Mouse (Mus musculus): ENCODE measurements around the gene Mrpl46.

Gene Mrpl46

DNA sequence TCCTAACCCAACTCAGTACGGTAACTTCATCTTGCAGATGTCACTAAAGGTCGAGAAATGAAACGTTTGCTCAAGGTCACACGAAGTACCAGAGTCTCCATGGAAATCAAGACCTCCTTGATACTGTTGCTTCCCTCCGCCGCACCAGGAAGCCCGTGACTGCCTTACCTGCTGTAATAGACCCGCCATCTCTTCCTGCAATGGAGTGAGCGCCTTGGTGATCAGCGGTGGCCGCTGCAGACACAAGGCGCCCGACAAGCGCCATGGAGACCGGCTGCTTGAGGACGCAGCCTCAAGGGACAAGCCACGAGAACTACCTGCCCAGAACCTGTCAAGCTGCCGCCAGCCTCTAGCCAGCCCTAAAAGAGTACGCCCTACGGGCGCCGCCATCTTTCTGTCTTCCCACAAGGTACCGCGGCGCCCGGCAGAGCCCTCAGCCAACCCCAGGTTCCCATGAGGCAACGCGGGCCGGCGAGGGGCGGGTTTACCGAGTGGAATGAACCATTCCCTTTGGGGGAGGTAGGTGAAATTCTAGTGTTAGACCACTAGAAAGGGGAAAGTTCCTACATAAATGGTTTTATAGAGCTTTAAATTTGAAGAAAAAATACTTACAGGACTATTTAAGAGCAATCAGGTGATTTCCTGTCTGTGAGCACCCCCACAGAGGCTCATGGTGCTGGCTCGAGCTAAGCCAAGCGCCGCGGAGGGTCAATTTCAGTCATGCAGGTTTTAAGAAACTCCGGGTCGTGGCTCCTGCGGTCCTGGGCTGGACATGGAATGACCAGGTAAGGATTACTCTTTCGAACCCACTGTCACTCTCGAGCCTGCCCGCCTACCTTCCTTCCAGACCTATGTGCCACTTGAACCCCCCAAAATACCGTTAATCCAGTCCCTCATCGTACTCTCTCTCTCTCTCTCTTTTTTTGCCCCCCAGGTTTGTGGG lies at the start of gene Mrpl46, which contains the start of gene Mrps11:
Gene Mrpl46 (minus strand): TSS at position 893 of the 943 bp plus-strand sequence.
Gene Mrps11 (plus strand): TSS at position 481 of the 943 bp plus-strand sequence.
- peak; percentile 92 for DNase-seq

DNA sequence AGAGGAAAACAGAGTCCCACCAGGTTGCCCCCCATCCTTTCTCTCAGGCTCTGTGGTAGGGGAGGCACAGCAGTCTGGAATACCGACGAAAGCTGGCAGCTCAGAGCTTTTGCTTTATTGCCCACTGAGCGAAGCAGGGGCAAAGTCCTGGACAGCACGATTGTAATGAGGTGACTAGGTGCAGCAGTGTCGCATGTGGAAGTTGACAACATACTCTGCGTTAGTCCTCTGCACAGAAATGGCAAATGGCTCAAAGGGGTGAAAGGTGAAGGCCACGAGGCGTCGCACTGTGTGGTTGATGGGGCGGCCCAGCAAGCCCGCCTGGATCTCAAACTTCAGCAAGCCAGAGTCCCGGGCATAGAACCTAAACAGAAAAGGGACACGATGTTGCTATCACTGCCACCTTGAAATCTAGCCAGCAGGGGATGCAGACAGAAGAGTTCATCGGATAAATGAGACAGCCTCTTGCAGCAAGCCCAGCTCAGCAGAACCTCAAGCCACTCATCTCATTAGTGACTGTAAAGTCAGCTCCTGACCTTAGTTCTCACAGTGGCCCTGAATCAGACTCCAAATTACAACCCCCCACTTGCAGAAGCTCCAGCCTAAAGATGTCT lies 44.5 kb upstream of the Mrpl46 start:
- DNase-seq: no peak

DNA sequence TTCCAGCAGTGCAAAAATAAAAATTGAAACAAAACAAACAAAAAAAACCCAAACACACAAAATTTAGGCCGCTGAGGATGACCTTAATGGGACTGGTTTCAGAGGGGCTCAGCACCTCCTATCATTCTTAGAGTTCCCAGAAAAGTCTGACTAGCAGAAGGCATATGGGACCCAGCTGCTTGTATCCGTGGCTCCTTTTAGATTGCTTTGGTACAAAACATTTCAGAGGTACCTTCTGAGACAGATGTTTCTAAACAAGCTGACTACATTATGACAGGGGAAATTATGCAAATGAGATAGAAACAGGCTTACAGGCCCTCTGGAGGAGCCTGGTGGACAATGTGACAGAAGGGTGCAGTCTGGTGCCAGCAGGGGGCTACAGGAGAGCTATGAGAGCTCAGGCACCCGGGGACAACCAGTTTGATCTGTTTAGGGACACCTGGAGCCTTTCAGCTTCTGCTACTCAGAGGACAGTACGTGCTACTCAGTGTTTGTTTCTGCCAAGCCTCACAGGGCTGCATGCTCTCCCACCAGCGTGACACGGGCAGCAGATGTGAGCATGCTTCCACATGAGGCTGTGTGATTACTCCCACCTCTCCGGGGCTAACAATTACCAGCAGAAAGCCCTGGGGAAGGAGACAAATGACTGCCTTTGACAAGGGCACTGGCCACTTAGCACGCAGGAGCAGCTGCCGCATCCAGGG lies 43.5 kb upstream of the Mrpl46 start:
- peak; percentile 73 for DNase-seq

DNA sequence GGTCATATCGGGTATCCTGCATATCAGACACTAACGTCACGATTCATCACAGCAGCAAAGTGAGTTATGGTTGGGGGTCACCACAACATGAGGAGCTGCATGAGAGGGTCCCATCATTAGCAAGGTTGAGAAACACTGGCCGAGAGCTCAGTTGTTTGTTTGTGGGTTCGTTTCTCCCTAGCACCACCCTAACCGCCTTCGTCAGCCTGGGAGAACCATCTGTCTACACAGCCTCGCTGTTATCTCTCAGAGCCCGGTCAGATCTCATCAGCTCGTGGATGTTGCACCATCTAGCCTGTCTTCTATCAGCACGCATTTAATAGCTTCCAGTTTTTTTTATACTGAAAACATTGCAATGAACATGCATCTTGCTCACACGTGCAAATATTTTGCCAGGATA lies 35.0 kb upstream of the Mrpl46 start:
- DNase-seq: no peak

DNA sequence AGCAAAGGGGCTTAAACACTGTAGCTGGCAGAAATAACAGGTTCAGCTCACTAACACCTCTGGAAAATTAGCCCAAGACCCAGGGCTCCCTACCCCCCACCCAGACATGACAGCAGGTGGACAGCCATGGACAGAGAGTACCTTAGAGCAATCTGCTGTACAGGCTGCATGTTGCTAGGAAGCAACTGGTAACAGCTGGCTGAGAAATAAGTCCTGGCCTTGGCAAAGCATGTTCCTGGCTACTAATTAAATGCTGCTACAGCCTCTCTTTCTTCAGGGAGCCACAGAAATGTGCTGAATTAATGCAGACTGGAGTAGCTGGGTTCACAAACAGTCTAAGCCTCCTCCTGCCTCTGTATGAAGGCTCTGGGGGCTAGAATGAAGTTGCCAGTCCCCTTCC lies 31.4 kb upstream of the Mrpl46 start:
- DNase-seq: no peak

DNA sequence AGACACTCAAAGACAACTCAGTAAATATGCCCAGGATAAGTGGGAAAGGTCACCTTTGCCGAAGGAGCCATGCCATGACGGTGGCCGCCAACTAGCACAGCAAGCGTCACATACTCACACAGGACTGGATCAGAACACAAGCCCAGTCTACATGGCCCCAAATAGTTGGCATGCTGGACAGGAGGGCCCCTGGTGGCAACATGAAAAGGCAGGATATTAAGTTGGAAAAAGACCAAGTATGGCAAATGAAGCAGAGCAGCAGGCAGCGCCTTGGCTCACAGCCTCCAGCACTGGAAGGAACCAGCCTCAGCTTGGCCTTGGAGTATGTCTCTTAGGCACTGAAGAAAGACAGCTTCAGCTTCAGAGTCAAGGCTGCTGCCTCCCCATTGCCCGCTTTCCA lies 30.5 kb upstream of the Mrpl46 start:
- no peak for DNase-seq

DNA sequence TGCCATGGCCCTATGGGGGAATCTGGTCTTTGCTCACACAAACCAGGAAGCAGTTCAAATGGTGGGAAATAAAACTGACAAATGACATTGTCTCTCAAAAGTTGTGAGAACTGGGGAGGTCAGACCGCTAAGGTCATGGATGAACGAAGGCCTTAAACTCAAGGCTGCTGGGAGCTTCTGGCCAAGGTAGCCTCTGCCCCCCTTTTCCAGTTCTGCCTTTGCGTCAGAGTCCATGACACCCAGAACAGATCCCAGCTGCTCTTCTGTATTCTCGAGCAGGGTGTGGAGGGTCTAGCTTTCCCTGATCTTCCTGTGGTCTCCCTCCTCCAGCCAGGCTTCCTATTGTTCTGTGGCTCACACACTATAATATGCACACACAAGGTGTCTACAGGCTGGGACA lies 23.9 kb upstream of the Mrpl46 start:
- no peak for DNase-seq

DNA sequence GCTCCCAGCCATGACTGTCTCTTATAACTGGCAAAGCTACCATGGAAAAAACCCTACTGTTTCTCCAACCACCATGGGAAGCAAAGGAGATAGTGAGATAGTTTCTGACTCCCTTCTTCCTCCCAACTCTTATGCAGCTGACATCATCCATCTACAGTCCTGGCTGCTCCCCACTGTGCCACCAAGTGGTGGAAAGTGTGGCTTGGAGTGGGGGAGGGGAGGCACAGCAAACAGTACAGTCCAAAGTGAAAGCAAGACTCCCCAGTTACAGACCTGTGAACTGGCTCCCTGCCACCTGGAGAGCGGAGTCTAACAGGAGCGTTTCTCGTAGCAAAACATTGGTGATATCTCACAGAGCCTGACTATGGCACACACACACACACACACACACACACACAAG lies 20.5 kb upstream of the Mrpl46 start:
- DNase-seq: peak; percentile 51

DNA sequence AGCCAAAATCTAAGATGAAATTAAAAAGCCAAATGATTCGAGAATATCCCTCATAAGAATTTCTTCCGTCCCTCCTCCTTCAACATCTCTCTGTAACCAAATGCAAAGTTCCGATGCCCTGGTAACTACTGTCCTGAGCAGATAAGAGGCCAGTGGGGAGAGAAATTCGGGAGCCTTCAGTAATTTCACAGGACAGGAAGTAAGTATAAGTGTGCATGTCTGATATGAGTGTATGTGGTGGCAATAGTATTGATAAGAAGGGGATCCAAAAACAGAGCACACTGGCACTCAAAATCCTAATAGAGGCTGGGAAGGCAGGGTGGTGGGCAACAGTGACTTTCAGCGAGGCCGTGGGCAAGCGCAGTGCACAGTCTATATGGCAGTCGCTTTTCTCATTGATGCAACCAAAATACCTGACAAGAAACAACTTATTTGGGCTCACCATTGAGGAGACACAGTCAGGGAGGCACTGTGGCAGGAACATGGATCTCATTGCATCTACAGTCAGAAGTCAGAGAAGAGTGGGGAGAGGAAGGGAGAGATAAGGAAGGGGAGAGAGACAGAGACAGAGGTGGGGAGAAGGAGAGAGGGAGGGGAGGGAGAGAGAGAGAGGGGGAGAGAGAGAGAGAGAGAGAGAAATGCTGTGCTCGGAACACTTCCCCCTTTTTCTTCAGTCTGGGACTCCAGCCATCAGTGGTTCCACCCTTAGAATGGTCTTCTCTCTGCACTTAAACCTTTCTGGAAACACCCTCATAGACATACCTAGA lies 16.6 kb upstream of the Mrpl46 start:
- DNase-seq: no peak

DNA sequence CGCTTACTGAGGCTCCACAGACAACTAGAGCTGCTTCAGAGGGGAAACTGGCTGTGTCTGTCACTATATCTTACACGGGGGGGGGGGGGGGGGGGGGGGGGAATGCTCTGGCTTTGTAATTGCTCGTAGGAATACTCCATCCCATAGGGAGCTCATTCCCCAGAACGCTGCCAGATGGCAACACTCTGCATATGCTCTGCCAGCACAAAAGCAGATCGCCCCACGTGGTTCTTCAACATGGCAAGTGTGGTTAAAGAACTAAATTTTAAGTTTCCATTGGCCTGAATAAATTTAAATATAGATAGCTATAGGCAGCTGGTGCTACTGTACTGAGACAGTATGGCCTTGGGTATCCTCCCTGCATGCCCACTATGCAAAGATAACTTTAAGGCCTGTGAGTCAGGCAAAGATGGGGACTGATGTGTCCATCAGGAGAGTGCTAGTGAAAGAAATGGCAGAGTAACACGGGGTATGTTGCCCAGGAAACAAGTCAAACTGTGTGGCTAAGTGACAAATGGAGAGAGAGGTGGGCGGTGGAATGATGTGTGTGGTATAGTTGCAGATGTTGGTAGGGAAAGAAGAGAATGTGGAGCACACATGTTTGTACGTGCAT lies 14.6 kb upstream of the Mrpl46 start:
- DNase-seq: no peak

DNA sequence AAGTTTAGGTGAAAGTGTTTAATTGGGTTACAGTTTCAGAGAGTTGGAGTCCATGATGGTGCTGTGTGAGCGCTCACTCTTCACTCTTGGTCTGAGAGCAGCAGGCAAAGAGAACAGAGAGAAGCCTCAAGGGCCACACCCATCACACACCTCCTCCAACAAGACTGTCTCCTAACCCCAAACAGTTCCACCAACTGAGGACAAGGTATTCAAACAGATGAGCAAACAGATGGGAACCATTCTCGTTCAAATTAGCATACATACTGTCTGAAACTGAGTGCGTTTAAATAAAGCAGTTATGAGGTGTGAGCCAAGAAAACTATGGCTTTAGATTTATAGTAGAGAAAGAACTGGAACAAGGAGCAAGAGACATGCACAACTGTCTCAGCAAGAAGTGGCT lies 13.3 kb upstream of the Mrpl46 start:
- DNase-seq: no peak

DNA sequence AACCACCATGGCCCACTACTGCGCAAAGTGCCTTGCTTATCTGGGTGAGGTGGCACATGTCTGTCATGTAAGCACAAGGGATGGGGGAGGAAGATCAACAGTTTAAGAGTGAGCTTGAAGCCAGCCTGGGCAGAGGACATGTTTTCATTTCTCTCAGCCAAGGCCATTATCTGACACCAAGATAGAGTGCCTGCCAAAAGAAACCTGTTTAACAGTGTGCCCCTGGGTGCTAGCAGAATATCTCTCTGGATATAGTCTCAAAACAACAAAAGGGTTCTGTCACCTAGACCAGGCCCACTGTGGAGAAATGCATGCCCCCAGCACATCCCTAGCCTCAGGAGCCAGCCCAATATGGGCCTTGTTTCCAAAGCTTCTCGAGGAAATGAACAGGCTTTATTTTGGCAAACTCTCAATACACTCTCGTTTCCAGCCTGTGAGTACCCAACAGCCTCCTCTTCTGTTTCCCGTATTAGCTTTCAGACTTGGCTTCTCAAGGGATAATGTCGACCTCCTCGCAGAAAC lies 11.3 kb upstream of the Mrpl46 start:
- DNase-seq: no peak

DNA sequence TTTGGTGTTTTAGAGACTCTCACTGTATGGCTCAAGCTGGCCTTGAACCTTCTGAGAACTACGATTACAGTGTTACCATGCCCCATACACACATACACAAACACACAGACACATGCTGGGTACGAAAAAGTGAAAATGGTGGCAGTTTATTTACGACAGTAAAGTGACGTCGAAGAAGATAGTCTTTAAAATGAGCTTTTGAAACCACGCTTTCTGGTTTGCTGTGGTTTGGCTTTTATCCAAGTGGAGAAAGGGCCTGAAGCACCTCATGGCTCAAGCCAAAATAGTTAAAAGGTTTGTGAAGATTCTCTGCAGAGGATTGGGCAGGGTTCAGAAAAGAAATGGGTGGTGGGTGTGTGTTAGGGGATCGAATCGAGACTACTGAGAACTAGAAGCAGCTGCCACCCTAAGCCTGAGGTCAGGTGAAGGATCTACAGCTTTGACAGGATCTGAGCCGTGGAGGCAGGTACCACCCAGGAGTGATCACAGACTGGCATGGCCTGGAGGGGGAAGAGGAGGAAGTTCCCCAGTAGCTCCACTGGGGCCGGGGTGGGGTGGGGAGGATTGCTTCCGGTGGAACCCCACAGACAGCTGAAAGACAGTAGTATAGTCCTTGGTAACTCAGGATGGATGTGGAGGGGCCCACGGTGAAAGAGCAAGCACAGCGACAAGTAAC lies 10.7 kb upstream of the Mrpl46 start:
- peak; percentile 33 for DNase-seq

DNA sequence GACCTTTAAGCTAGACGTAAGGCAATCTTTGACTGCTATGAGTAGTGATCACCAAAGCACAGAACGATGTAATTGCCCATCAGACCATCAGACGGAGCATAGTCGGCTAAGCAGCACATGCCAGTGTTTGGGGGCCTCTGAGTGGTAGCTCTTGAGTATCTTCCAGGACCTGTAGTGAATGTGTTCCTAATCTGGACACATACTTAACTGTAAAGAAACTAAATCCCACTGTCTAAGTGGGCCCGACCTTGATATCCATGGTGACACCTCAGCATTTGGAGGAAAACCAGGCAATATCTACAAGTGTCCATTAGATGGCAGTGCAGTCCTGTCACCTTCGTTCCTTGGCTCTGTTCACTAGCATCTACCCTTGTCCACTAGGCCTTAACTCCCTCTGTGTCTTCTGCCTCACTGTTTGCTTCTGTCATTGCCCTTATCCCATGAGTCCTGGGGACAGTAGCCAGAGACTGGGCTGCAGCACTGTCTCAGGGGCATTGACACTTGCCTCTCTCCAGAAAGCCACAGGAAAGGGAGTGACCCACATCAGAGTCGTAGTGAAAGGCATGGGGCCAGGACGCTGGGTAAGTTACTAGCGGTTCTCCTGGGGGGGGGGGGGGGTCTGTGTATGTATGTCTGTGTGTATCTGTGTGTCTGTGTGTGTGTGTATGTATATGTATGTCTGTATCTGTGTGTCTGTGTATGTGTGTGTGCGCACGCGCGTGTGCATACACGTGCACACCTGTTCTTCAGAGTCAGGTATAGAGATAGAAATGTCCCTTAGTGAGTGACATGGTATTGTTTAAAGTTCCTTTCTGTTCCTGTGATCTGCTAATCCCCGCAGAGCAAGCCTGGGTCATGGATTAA lies 8.3 kb upstream of the Mrpl46 start:
- DNase-seq: peak; percentile 52

DNA sequence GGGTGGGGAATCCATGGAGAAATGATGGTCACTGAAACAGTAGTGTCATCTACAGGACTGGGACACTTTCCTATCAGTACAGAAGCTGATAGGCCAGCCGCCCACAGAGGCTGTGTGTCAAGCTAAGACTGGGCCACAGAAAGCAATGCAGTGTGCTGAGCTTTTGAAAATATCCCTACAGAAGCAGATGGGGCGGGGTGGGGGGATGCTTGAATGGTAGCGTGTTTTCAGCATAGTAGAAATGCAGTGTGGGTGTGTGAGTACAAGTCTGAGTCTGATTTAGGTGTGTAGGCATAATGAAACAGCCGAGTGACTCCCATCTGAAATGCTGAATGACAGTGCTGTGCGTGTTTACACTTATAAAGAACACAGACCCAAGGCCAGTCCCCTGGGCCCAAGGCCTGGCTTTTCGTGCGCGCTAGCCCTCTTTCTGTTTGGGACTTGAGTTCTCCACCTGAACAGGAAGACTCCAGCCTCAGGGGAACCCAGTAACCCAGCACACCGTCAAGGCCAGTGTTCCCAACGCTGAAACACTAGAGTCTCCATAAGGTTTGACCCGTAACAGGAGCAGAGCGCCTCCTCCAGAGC lies 4.6 kb upstream of the Mrpl46 start:
- no peak for DNase-seq

DNA sequence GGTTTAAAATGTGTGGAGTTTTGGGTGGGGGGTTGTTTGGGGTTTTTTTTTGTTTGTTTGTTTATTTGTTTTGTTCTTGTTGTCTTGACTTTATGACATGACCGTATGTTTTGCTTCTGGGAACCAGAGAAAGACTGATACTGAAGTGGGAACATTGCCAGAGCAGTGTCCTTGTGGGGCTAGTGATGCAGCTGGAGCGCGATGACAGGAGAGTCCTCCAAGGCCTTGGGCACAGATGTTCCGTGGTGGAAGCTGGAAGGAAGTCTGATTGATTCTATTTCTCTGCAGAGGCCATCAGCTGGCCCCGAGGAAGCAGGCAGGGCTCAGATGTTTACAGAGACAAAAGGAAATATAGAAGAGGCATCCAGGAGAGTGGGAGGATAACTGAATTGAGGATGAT lies 2.6 kb upstream of the Mrpl46 start:
- DNase-seq: no peak

DNA sequence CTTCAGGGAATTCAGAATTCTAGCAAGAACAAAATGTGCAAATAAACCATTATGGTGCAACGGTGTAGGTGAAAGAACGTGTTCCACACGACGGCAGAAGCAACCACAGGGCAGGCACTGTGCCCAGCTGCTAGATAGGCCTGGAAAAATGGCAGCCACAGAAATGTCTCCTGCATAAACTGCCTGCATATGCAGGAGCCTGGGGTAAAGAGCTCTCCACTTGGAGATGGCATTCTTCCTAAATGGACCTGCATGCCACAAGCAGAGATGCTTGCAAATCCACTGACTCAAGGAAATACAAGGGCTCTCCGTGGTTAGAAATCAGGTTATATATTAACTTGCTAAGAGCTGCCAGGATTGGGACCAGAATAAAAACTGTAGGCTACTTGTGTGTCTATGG lies 4.6 kb downstream of the Mrpl46 start:
- no peak for DNase-seq

DNA sequence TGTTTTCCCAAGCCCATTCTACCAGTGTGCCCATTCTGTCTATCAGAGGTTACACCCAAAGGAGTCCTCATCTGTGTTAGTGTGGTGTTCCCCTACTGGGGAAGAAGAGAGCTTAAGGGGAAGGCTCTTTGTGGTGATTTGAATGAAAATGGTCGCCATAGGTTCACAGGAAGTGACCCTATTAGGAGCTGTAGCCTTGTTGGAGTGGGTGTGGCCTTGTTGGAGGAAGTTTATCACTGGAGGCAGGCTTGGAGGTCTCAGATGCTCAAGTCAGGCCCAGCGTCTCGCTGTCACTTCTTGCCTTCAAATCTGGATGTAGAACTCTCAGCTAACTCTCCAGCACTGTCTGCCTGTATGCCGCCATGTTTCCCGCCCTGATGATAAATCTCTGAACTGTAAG lies 12.4 kb downstream of the Mrpl46 start:
- DNase-seq: no peak

DNA sequence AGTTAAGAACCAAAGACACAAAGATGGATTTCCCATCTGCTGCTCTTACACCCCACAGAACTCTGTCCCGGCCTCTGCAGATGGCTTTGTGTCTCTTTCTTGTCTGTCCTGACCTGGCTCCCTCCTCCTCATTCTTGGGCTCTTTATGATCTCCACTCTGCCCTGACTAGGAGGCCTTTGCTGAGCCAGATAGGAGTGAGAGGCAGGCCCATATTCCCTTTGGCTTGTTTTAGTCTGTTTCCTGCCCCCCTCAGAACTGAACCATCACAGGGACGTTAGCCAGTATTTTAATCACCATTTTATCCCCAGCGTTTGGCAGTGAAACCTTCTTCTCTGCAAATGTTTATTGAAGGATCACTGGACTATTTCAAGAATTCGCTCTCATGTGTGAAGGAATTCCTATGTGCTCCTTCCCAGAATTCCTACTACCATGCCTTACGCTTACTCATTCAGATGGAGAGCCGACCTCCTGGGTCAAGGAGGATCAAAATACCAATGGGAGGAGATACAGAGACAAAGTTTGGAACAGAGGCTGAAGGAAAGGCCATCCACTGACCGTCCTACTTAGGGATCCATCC lies 14.2 kb downstream of the Mrpl46 start:
- no peak for DNase-seq

Data from thymus, postnatal 4 days (tissue).